Mouse (Mus musculus): ENCODE measurements around the gene Rbbp9. TPM values are rescaled to one million over a fixed set of nuclear protein-coding genes. Genes with fewer than 3 reads are reported as not detected.
"Not testable (repeated sequence)": the region's sequence is repeated elsewhere in the genome, so short reads cannot be mapped to it uniquely, and the experiment has no call there.

Rbbp9 gene
- polyA plus RNA-seq (2014; fragmentation: Nextera tagmentation; extraction: Ambion mirVana): 46.6 and 48.7 TPM in 2 replicates

DNA sequence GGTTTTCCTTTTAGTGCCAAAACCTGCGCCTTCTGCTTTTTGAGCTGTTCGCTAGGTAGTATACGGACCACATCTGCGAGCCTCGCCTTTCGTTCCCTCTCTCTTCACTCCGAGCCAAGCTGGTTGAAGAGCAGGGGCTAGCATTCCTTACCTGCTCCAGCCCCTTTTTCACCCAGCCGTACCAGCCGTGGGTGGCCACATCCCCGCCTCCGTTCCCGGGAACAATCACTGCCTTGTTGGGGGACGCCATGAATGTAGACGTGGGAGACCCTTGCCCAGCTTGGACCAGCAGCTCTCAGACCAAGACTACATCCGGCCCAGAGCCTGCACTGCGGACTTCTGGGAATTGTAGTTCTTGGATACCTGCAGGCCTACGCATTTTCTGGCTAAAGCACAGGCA, at the start of gene Rbbp9:
Gene Rbbp9 (minus strand): TSS at position 341 of the 400 bp plus-strand sequence.
- WGBS: under 1% methylated on average over 17 of the region's 17 CpGs
- H3K9ac ChIP-seq (ENCODE audit: low read length): peak within 1 kb of the TSS; percentile 85
- H3K27ac ChIP-seq (replicated peaks in 1 of 2; ENCODE audit: control insufficient read depth in 1 of 2, insufficient read depth in 1 of 2, low read depth in 2 of 2, low read length in 2 of 2): peak within 1 kb of the TSS; percentile 56 to 86; a peak in 3 of 4 replicates
- peaks cover 24% of the 10 kb centered on the region for H3K36me3 ChIP-seq (ENCODE audit: control insufficient read depth, insufficient read depth, low read length)
- no peaks in the 10 kb centered on the region for H3K27me3 ChIP-seq (ENCODE audit: control insufficient read depth, insufficient read depth, low read length)
- H3K4me1 ChIP-seq (ENCODE audit: control insufficient read depth in 2 of 2, insufficient read depth in 2 of 2, low read length in 2 of 2): peaks cover 0 to 10% of the 10 kb centered on the region in 2 experiments; a peak in 2 of 4 replicates
- H3K9me3 ChIP-seq (ENCODE audit: control insufficient read depth, low read length): no peaks in the 10 kb centered on the region
- peak within 1 kb of the TSS; percentile 76 for H3K4me2 ChIP-seq (ENCODE audit: low read length)
- ATAC-seq (ENCODE audit: insufficient number of reproducible peaks, insufficient read depth, low FRiP score, low read depth): peak; percentile 88
- peak within 1 kb of the TSS; percentile 82 to 100 for H3K4me3 ChIP-seq (ENCODE audit: control insufficient read depth in 1 of 2, insufficient read depth in 1 of 2, low read depth in 1 of 2, low read length in 2 of 2)

DNA sequence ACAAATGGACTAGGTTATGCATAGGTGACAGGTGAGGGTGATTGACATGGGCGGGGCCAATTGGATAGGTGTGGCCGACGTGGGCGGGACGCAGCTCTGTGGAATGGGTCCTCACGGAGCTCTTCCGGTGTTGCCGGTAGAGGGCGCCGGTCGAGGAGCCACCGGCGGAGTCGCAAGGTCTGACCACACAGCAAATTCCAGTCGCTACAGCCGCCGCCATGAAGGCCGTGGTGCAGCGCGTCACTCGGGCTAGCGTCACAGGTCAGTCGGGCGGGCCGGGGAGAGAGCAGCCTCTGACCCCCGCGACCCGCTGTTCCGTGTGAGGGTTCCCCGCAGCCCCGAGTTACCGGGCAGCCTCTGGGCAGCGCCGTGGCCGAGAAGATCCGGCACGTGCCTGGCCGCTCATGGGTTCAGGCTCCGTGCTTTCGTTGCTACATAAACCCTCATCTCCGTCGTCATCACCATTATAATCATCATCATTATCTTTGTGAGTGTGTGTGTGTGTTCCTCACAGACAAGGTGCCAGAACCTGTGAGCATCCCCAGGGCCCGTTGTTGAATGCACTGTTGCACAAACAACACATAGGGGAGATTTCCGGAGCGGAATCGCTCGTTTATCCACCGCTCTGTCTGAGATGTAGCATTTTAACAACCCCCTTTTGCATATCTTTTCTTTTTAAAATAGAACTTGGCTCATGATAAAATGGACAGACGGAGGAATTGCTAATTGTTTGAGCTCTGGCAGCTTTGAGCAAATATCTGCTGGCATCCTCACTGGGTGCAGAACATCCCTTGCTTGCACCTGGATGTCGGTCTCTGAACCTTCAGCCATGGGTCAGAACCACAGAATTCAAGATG, 49.4 kb upstream of the Rbbp9 start, which contains the start of gene Dtd1:
Gene Dtd1 (plus strand): TSS at position 67 of the 857 bp plus-strand sequence.
- Histone ChIP-seq H3K9ac (ENCODE audit: low read length) (peak within 1 kb of the TSS; percentile 89), H3K27me3 (ENCODE audit: control insufficient read depth, insufficient read depth, low read length) (no peaks in the 10 kb centered on the region), H3K9me3 (ENCODE audit: control insufficient read depth, low read length) (no peaks in the 10 kb centered on the region), H3K27ac (replicated peaks in 1 of 2; ENCODE audit: control insufficient read depth in 1 of 2, insufficient read depth in 1 of 2, low read depth in 2 of 2, low read length in 2 of 2) (0 out of 4 replicates have a peak within 1 kb of the TSS, but pooled peaks of 1 of the 2 experiments have one; percentile 33), H3K4me3 (ENCODE audit: control insufficient read depth in 1 of 2, insufficient read depth in 1 of 2, low read depth in 1 of 2, low read length in 2 of 2) (peak within 1 kb of the TSS; percentile 68 to 84), H3K36me3 (ENCODE audit: control insufficient read depth, insufficient read depth, low read length) (peaks cover 7% of the 10 kb centered on the region; the same call in 1 of the 2 replicates), H3K4me1 (ENCODE audit: control insufficient read depth in 2 of 2, insufficient read depth in 2 of 2, low read length in 2 of 2) (0 out of 4 replicates have a peak, but pooled peaks cover 0 to 3% of the 10 kb centered on the region in 2 experiments), H3K4me2 (ENCODE audit: low read length) (peak within 1 kb of the TSS; percentile 80)
- ATAC-seq (ENCODE audit: insufficient number of reproducible peaks, insufficient read depth, low FRiP score, low read depth): peak; percentile 94
- 2% methylated on average over 50 of the region's 50 CpGs for WGBS

DNA sequence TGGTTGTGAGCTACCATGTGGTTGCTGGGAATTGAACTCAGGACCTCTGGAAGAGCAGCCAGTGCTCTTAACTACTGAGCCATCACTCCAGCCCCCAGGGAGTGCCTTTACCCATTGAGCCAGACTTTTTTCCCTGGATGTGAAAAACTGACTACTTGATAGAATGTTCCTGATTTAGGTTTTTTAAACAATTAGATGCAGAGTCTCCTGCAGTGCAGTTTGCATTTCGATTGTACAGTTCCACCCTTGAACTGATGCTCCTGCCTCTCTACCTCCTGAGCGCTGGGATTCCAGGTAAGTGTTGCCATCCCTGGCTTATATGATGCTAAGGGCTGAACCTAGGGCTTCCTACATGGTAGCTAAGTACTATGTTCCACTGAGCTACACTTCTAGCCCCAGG, 47.3 kb upstream of the Rbbp9 start:
- H3K36me3 ChIP-seq (ENCODE audit: control insufficient read depth, insufficient read depth, low read length): peaks cover 7% of the 10 kb centered on the region; the same call in 1 of the 2 replicates
- no peak overlapping the region for H3K27ac ChIP-seq (replicated peaks in 1 of 2; ENCODE audit: control insufficient read depth in 1 of 2, insufficient read depth in 1 of 2, low read depth in 2 of 2, low read length in 2 of 2)
- H3K4me3 ChIP-seq (ENCODE audit: control insufficient read depth in 1 of 2, insufficient read depth in 1 of 2, low read depth in 1 of 2, low read length in 2 of 2): no peak overlapping the region
- H3K9ac ChIP-seq (ENCODE audit: low read length): no peak overlapping the region
- no peaks in the 10 kb centered on the region for H3K27me3 ChIP-seq (ENCODE audit: control insufficient read depth, insufficient read depth, low read length)
- H3K4me1 ChIP-seq (ENCODE audit: control insufficient read depth in 2 of 2, insufficient read depth in 2 of 2, low read length in 2 of 2): peaks cover 2 to 7% of the 10 kb centered on the region in 2 experiments; a peak in 2 of 4 replicates
- no peaks in the 10 kb centered on the region for H3K9me3 ChIP-seq (ENCODE audit: control insufficient read depth, low read length)
- WGBS: 69% methylated on average over 2 of the region's 2 CpGs
- no peak overlapping the region for H3K4me2 ChIP-seq (ENCODE audit: low read length)
- ATAC-seq (ENCODE audit: insufficient number of reproducible peaks, insufficient read depth, low FRiP score, low read depth): no peak

DNA sequence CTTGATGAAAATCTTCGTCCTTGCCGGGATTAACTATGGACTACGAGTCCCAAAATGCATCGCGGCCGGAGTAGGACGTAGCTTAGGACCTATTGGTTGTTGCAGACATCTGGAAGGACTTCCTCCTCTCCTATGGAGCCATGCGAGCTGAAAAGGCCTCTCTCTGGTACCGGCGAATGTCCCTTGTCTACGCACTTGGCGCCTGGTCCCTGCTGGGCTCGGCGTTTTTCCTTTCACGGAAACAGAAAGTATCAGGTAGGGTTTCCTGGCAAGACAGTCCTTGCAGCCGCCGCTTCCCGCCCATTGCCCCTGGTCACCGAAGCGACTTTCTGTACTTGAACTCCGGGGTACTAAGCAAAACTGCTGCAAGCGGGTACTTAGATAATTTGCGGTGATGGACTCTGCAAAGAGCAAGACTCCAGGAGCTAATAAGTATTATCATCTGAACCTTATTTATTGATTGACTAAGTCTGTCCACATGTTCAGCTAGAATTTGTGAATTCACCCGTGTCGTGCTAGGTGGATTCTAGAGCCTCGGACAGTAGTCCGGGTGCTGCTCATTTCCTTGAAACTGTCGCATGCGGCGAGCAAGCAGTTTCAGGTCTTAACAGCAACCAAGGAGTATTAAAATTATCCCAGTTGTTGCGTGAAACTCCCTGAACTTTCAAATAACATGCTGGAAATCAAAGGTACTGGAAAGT, 43.4 kb upstream of the Rbbp9 start, which contains the start of gene Smim26:
Gene Smim26 (plus strand): TSS at position 104 of the 701 bp plus-strand sequence.
- under 1% methylated on average over 31 of the region's 31 CpGs for WGBS
- Histone ChIP-seq H3K36me3 (ENCODE audit: control insufficient read depth, insufficient read depth, low read length) (peaks cover 24% of the 10 kb centered on the region), H3K9me3 (ENCODE audit: control insufficient read depth, low read length) (no peaks in the 10 kb centered on the region), H3K27ac (replicated peaks in 1 of 2; ENCODE audit: control insufficient read depth in 1 of 2, insufficient read depth in 1 of 2, low read depth in 2 of 2, low read length in 2 of 2) (peak within 1 kb of the TSS; percentile 51 to 55; a peak in 2 of 4 replicates), H3K4me1 (ENCODE audit: control insufficient read depth in 2 of 2, insufficient read depth in 2 of 2, low read length in 2 of 2) (peaks cover 2 to 3% of the 10 kb centered on the region in 2 experiments; a peak in 2 of 4 replicates), H3K9ac (ENCODE audit: low read length) (peak within 1 kb of the TSS; percentile 84), H3K4me2 (ENCODE audit: low read length) (peak within 1 kb of the TSS; percentile 79), H3K4me3 (ENCODE audit: control insufficient read depth in 1 of 2, insufficient read depth in 1 of 2, low read depth in 1 of 2, low read length in 2 of 2) (peak within 1 kb of the TSS; percentile 69 to 94), H3K27me3 (ENCODE audit: control insufficient read depth, insufficient read depth, low read length) (no peaks in the 10 kb centered on the region)
- ATAC-seq (ENCODE audit: insufficient number of reproducible peaks, insufficient read depth, low FRiP score, low read depth): peak; percentile 94

DNA sequence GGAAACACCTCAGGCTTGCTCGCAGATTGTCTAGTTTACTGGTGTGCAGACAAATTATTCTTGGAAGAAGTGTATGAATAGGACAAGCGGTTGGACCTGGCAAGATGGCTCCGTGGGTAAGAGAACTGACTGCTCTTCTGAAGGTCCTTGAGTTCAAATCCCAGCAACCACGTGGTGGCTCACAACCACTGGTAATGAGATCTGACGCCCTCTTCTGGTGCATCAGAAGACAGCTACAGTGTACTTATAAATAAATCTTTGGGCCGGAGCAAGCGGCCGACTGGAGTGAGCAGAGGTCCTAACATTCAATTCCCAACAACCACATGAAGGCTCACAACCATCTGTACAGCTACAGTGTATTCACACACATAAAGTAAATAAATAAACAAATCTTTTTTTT, 42.4 kb upstream of the Rbbp9 start:
- not testable (repeated sequence) for H3K4me1 ChIP-seq (ENCODE audit: control insufficient read depth in 2 of 2, insufficient read depth in 2 of 2, low read length in 2 of 2); H3K27ac ChIP-seq (replicated peaks in 1 of 2; ENCODE audit: control insufficient read depth in 1 of 2, insufficient read depth in 1 of 2, low read depth in 2 of 2, low read length in 2 of 2); ATAC-seq (ENCODE audit: insufficient number of reproducible peaks, insufficient read depth, low FRiP score, low read depth); H3K9me3 ChIP-seq (ENCODE audit: control insufficient read depth, low read length); H3K27me3 ChIP-seq (ENCODE audit: control insufficient read depth, insufficient read depth, low read length); H3K4me2 ChIP-seq (ENCODE audit: low read length); H3K4me3 ChIP-seq (ENCODE audit: control insufficient read depth in 1 of 2, insufficient read depth in 1 of 2, low read depth in 1 of 2, low read length in 2 of 2); H3K9ac ChIP-seq (ENCODE audit: low read length)
- WGBS: 68% methylated on average over 8 of the region's 8 CpGs
- H3K36me3 ChIP-seq (ENCODE audit: control insufficient read depth, insufficient read depth, low read length): peaks cover 35% of the 10 kb centered on the region

DNA sequence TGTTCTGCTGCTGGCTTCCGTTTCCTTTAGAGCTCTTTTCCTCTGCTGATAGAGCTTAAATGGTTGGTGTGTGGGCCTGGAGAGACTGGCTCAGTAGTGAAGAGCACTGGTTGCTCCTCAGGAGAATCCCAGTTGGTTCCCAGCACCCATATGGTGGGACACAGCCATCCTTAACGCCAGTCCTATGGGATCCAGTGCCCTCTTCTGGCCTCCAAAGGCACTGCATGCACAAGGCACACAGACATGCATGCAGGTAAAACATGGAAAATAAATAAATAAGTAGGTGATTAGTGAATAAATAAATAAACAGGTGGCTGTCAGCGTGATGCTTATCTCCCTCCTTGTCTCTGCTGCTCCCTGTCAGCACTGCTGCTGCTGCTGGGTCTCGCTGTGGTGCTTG, 38.1 kb upstream of the Rbbp9 start:
- Histone ChIP-seq H3K27ac (replicated peaks in 1 of 2; ENCODE audit: control insufficient read depth in 1 of 2, insufficient read depth in 1 of 2, low read depth in 2 of 2, low read length in 2 of 2) (no peak overlapping the region), H3K4me2 (ENCODE audit: low read length) (no peak overlapping the region), H3K36me3 (ENCODE audit: control insufficient read depth, insufficient read depth, low read length) (peaks cover 68% of the 10 kb centered on the region), H3K27me3 (ENCODE audit: control insufficient read depth, insufficient read depth, low read length) (no peaks in the 10 kb centered on the region), H3K4me1 (ENCODE audit: control insufficient read depth in 2 of 2, insufficient read depth in 2 of 2, low read length in 2 of 2) (no peaks in the 10 kb centered on the region), H3K9ac (ENCODE audit: low read length) (no peak overlapping the region), H3K9me3 (ENCODE audit: control insufficient read depth, low read length) (no peaks in the 10 kb centered on the region), H3K4me3 (ENCODE audit: control insufficient read depth in 1 of 2, insufficient read depth in 1 of 2, low read depth in 1 of 2, low read length in 2 of 2) (no peak overlapping the region)
- WGBS: 82% methylated on average over 4 of the region's 4 CpGs
- no peak for ATAC-seq (ENCODE audit: insufficient number of reproducible peaks, insufficient read depth, low FRiP score, low read depth)

DNA sequence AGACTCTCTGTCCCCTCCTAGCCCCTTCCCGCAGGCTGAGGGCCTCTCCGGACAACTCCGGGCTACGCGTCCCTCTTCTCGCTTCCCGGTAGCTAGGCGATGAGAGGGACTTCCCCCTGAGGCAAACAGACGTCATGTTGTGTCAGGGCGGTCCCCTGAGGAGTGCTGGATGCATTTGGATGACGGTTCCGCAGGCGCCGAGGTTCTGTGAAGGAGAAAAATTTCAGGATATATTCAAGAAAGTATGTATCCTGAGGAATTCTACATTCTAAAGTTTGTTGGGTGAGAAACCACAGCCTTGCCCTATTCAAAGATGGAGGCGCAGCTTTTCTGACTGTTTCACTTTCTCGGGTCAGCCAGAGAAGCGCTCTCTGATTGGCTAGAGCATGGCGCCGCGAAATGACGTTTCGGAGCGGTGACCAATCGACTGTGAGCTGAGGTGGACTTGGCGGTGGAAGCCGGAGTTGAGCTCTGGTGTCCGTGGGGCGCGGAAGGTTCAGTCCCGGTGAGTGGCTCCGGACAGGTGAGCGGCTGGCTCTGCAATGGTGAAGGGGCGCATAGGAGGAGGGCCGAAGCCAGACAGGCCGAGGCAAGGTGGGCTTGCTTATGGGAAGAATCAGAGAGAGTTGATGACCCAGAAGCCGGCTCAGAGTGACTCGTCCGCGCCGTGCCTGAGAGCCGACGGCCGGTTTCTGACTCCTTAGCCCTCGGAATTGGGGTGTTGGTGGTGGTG, 5.3 kb upstream of the Rbbp9 start, which contains the start of gene Sec23b:
Gene Sec23b (plus strand): TSS at position 410 of the 733 bp plus-strand sequence.
- peak; percentile 97 for ATAC-seq (ENCODE audit: insufficient number of reproducible peaks, insufficient read depth, low FRiP score, low read depth)
- under 1% methylated on average over 44 of the region's 44 CpGs for WGBS
- H3K4me1 ChIP-seq (ENCODE audit: control insufficient read depth in 2 of 2, insufficient read depth in 2 of 2, low read length in 2 of 2): peaks cover 0 to 12% of the 10 kb centered on the region in 2 experiments; a peak in 2 of 4 replicates
- H3K9ac ChIP-seq (ENCODE audit: low read length): peak within 1 kb of the TSS; percentile 86
- H3K4me2 ChIP-seq (ENCODE audit: low read length): peak within 1 kb of the TSS; percentile 88
- peak within 1 kb of the TSS; percentile 89 to 90 for H3K4me3 ChIP-seq (ENCODE audit: control insufficient read depth in 1 of 2, insufficient read depth in 1 of 2, low read depth in 1 of 2, low read length in 2 of 2)
- no peaks in the 10 kb centered on the region for H3K9me3 ChIP-seq (ENCODE audit: control insufficient read depth, low read length)
- no peaks in the 10 kb centered on the region for H3K27me3 ChIP-seq (ENCODE audit: control insufficient read depth, insufficient read depth, low read length)
- H3K36me3 ChIP-seq (ENCODE audit: control insufficient read depth, insufficient read depth, low read length): peaks cover 13% of the 10 kb centered on the region
- peak within 1 kb of the TSS; percentile 87 to 92 for H3K27ac ChIP-seq (replicated peaks in 1 of 2; ENCODE audit: control insufficient read depth in 1 of 2, insufficient read depth in 1 of 2, low read depth in 2 of 2, low read length in 2 of 2)

Data from heart, embryonic 14.5 days (tissue).